Mouse (Mus musculus) limb, embryonic 15.5 days (tissue): Measurements from ENCODE around the gene Olig1. TPM values are rescaled to one million over a fixed set of nuclear protein-coding genes. Genes with fewer than 3 reads are reported as not detected.

Experiments
- ATAC-seq: fragments of 200-750 bp; cut with Nextera tagmentation; 2 replicates; pipeline ENCODE4 v1.8.0; 2017; ENCODE audit warnings: low read depth, moderate TSS enrichment; ENCODE audit not compliant: insufficient number of reproducible peaks, low FRiP score, low TSS enrichment
- H3K27ac ChIP-seq: fragments of 300-500 bp; sonication (generic); 2 replicates; pipeline ENCODE4 v1.5.1; 2015; ENCODE audit warnings: moderate library complexity, mild to moderate bottlenecking, inconsistent platforms
- H3K27me3 ChIP-seq: fragments of 300-500 bp; sonication (generic); 2 replicates; pipeline ENCODE4 v1.6.1; 2015; ENCODE audit warnings: inconsistent platforms
- H3K36me3 ChIP-seq: fragments of 300-500 bp; sonication (generic); 2 replicates; pipeline ENCODE4 v1.6.1; 2015; ENCODE audit warnings: inconsistent platforms
- H3K4me1 ChIP-seq: fragments of 300-500 bp; sonication (generic); 2 replicates; pipeline ENCODE4 v1.6.1; 2015; ENCODE audit warnings: inconsistent platforms
- H3K4me2 ChIP-seq: fragments of 300-500 bp; sonication (generic); 2 replicates; pipeline ENCODE4 v1.6.1; 2015; ENCODE audit warnings: mild to moderate bottlenecking, inconsistent platforms
- H3K4me3 ChIP-seq: fragments of 300-500 bp; sonication (generic); 2 replicates; pipeline ENCODE4 v1.5.1; 2015; ENCODE audit warnings: mild to moderate bottlenecking, inconsistent platforms
- H3K9ac ChIP-seq: fragments of 300-500 bp; sonication (generic); 2 replicates; pipeline ENCODE4 v1.6.1; 2015; ENCODE audit warnings: inconsistent platforms
- H3K9me3 ChIP-seq: fragments of 300-500 bp; sonication (generic); 2 replicates; pipeline ENCODE4 v1.6.1; 2016; ENCODE audit warnings: inconsistent platforms
- WGBS: fragments of 180-500 bp; shearing (Covaris S2); methylation state at CpG from one replicate; pipeline ENCODE4 v1.1.7; 2015; 5-methylcytosine and 5-hydroxymethylcytosine counted together
- polyA plus RNA-seq: library from polyadenylated mRNA; unstranded; fragments of >200 nt; fragmentation: Nextera tagmentation; extraction: Ambion mirVana; gene quantifications from 2 replicates; pipeline ENCODE4 v1.2.1, GENCODE M21; 2015

Gene Olig1
- polyA plus RNA-seq, result 0.10 and 0.22 TPM in 2 replicates

DNA sequence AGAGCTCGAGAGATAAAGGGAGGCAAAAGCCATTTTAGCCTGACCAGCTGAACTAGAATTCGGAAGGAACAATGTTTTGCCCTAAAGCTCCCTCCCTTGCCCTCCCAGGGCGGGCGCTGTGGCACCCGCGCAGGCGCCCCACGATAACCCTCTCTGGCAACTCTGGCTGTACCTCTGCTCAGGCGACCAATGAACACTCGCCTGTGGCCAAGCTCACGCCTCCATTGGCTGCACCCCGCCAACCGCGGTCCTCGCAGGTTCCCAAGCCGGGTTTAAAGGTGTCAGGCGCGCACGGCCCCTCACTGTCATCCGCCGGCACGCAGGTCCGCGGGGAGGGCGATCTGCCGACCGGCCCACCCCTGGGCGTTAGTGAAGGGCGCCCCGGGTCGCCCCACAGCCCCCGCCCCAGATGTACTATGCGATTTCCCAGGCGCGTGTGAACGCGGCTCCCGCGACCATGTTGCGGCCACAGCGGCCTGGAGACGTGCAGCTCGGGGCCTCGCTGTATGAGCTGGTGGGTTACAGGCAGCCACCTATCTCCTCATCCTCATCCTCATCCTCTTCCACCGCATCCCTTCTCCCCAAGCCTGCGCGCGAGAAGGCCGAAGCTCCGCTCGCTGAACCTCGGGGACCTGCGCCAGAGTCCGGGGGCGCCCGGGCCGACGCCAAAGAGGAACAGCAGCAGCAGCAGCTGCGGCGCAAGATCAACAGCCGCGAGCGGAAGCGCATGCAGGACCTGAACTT is at the start of gene Olig1:
Olig1 (plus strand) TSS at position 305 of the 744 bp plus-strand sequence.
- peaks cover 24% of the 10 kb centered on the region for H3K4me1 ChIP-seq
- peaks cover 94% of the 10 kb centered on the region for H3K27me3 ChIP-seq
- no peaks in the 10 kb centered on the region for H3K36me3 ChIP-seq
- H3K4me3 ChIP-seq, result peak within 1 kb of the TSS; percentile 38
- H3K9ac ChIP-seq, result no peak within 1 kb of the TSS
- peak within 1 kb of the TSS; percentile 66 for H3K4me2 ChIP-seq
- no peaks in the 10 kb centered on the region for H3K9me3 ChIP-seq
- 2% methylated on average over 64 of the region's 64 CpGs for WGBS
- no peak within 1 kb of the TSS for H3K27ac ChIP-seq
- 0 out of 2 replicates have a peak, but pooled peaks have one; percentile 54 for ATAC-seq

DNA sequence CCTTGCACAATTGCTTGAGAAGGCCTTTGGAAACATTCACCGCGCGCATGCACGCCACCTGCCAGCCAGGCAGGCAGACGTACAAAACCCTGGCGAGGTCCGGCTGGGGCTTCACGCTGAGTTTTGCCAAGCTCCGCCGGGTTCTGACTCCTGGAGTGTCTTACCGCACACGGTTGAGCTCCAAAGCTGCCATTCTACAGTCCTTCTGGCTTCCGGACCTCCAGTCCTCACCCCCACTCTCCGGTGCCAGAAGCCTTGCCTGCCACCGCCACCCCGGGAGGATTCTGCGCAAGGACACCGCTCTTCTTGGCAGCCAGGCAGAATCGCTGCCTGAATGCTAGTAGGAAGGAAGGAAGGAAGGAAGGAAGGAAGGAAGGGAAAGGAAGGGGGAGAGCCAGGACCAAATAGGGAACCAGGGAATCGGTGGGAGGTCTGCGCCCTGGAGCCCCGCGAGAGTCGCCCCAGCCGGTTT is 47.4 kb upstream of the Olig1 start:
- no peak overlapping the region for H3K9ac ChIP-seq
- H3K36me3 ChIP-seq, result no peaks in the 10 kb centered on the region
- peaks cover 99% of the 10 kb centered on the region for H3K27me3 ChIP-seq
- H3K4me3 ChIP-seq, result peak overlapping the region; percentile 14; the same call in 1 of the 2 replicates
- peak overlapping the region; percentile 29 for H3K4me2 ChIP-seq
- H3K27ac ChIP-seq, result no peak overlapping the region
- ATAC-seq, result no peak
- under 1% methylated on average over 25 of the region's 25 CpGs for WGBS
- peaks cover 3% of the 10 kb centered on the region; the same call in 1 of the 2 replicates for H3K9me3 ChIP-seq
- H3K4me1 ChIP-seq, result peaks cover 51% of the 10 kb centered on the region

DNA sequence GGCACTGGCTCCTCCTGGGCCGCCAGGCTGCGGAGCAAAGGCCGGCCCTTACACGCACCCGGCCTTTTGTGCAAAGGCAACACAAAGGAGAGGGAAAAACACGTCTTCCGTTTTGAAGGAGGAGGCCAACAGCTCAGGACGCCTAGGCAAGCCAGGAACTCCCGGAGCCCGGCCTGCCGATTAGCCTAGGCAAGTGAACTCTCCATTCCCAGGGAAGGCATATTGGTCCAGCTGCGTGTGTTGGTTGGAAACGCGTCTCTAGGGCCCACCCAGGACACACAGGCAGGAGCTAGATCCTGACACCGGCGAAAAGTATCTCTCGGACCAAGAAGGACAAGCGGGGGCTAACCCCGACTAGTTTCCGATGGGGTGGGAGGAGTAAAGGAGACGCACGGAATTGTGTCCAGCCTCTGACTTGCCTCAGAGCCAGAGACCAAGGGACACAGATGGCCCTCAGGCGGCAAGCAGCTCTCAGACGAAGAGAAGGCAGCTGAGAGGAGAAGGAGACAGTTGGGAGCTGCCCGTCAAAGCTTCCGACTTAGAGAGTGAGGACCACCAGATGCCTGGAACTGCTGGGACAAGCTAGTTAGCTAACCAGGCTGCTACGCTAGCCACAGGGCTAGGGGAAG is 46.8 kb upstream of the Olig1 start:
- H3K4me2 ChIP-seq, result peak overlapping the region; percentile 29
- H3K9me3 ChIP-seq, result peaks cover 3% of the 10 kb centered on the region; the same call in 1 of the 2 replicates
- WGBS, result under 1% methylated on average over 27 of the region's 27 CpGs
- H3K4me3 ChIP-seq, result peak overlapping the region; percentile 14; the same call in 1 of the 2 replicates
- peaks cover 99% of the 10 kb centered on the region for H3K27me3 ChIP-seq
- H3K27ac ChIP-seq, result no peak overlapping the region
- no peak for ATAC-seq
- H3K36me3 ChIP-seq, result no peaks in the 10 kb centered on the region
- no peak overlapping the region for H3K9ac ChIP-seq
- H3K4me1 ChIP-seq, result peaks cover 52% of the 10 kb centered on the region

DNA sequence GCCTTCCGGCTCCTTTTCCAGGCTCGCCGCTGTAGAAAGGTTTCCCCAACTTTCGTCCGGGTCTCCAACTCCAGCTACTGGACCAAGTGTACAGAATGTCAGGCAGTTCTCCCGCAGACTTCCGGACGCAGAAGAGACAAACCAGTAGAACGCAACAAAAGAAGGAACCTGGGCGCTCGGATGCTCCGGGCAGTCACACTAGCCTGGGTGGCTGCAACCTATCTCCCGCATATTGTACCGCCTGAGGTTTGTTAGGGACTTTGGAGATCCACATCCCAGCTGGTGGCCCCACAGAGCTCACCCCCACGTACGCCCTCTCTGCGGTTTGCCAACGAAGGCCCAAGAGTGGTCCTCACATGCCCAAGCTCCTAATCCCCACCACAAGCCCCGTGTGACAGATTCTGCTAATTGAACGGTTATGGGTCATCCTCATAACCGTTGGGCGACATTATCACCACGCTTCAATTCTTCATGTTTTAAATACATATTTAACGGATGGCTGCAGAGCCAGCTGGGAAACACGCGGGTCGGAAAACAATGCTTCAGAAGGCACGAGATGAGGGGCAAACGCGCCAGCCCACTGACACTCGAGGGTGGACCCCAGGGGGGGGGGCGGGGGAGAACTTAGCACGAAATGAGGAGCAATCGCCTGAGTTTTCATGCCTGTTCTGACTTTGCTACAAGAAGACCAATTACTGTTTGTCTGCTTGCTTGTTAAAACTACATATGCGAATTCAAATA is 46.1 kb upstream of the Olig1 start:
- Histone ChIP-seq H3K27me3 (peaks cover 100% of the 10 kb centered on the region), H3K4me3 (no peak overlapping the region), H3K9me3 (no peaks in the 10 kb centered on the region), H3K4me2 (no peak overlapping the region), H3K27ac (no peak overlapping the region), H3K36me3 (no peaks in the 10 kb centered on the region), H3K9ac (no peak overlapping the region), H3K4me1 (peaks cover 54% of the 10 kb centered on the region)
- WGBS, result 1% methylated on average over 35 of the region's 35 CpGs
- no peak for ATAC-seq

DNA sequence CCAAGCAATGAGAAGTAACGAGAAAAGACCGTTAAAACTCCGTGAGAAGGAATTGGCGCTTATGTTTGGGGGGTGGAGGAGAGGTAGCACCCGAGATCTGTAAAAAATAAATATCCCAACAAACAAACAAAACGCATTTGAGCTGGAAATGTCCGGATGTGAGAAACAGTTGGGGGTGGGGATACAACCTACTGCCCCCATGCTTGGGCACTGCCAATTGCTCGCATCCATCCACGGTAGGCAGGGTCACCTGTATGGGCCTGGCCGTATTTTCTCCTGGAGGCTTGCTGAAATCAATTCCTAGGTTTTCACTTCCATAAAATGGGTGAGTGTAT is 45.5 kb upstream of the Olig1 start:
- Histone ChIP-seq H3K36me3 (no peaks in the 10 kb centered on the region), H3K9me3 (no peaks in the 10 kb centered on the region), H3K27ac (no peak overlapping the region), H3K4me3 (no peak overlapping the region), H3K4me2 (no peak overlapping the region), H3K27me3 (peaks cover 100% of the 10 kb centered on the region), H3K9ac (no peak overlapping the region), H3K4me1 (peaks cover 54% of the 10 kb centered on the region)
- no peak for ATAC-seq
- 6% methylated on average over 10 of the region's 10 CpGs for WGBS

DNA sequence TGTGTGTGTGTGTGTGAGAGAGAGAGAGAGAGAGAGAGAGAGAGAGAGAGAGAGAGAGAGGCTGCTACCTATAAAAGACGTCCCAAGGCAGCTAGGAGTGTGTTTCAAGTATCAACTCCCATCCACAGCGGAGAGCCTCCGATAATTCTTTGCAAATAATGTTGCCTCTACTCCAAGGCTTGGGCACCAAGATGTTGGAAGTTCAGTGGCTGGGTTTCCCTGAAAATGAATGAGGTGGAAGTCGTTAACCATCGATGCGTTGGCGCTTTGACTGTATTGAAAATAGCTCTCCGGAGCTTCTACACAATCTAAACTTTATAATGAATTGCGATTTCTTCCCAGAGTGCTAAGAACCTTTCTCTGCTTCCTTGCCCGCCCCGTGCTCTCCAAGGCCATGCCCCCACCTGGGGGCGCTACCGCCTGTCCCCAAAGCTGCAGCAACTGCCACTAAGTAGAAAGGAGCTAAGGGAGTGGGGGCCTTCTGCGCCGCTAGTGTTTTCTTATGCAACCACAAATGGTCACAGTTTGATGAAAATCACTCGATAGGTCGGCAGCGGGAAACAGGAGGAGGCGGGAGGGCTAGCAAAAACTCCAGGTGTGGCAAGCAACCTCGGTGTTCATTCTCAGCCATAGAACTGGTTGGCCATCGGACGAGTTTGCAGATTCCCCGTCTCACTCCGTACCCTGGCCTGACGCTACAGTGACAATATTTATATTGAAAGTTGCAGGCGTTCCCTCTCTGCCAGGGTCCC is 44.9 kb upstream of the Olig1 start:
- WGBS, result 2% methylated on average over 26 of the region's 26 CpGs
- H3K36me3 ChIP-seq, result no peaks in the 10 kb centered on the region

DNA sequence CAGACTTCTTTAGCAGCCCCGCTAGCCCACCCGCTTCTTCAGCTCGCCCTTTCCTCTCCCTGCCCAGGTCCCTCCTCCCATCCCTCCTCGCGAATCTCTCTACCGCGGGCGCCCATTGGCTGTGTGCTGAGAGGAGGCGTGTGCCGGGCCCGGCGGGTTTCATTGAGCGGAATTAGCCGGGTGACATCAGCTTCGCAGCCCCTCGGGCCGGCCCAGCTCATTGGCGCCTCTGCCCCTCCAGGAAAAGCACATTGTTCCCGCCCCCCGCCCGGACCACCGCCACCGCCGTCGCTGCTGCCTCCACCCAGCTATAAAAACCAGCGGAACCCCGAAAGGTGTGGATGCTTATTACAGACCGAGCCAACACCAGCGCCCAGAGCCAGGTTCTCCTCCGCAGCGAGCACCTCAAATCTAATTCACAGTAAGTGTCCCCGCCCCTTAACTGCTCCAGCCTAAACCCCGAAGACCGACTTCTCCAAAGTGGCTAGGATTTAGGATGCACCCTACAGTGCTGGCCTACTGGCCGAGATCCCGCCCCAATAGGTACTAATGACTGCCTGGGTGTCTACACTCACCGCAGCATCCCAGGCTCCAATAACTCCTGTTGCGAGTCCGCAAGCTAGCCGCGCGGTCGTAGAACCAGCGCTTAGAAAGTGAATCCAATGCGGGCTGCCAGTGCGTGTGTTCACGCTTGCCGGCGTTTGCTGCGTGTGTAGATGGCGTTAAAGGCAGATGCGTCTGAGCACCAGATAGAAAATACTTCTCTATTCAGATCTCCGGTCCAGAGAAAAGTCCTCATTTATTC is 44.1 kb upstream of the Olig1 start, which contains the start of gene Olig2:
Olig2 (plus strand) TSS at position 225 of the 805 bp plus-strand sequence.
- WGBS, result under 1% methylated on average over 53 of the region's 53 CpGs
- H3K9me3 ChIP-seq, result no peaks in the 10 kb centered on the region
- no peak within 1 kb of the TSS for H3K27ac ChIP-seq
- peak within 1 kb of the TSS; percentile 34 for H3K4me3 ChIP-seq
- peaks cover 99% of the 10 kb centered on the region for H3K27me3 ChIP-seq
- no peaks in the 10 kb centered on the region for H3K36me3 ChIP-seq
- no peak within 1 kb of the TSS for H3K9ac ChIP-seq
- peak within 1 kb of the TSS; percentile 54 for H3K4me2 ChIP-seq
- ATAC-seq, result no peak
- peaks cover 49% of the 10 kb centered on the region for H3K4me1 ChIP-seq

More for the DNA sequence above, 44.9 kb upstream of the Olig1 start:
- H3K4me1 ChIP-seq, result peaks cover 54% of the 10 kb centered on the region
- ATAC-seq, result no peak
- no peak overlapping the region for H3K9ac ChIP-seq
- H3K27me3 ChIP-seq, result peaks cover 100% of the 10 kb centered on the region
- no peaks in the 10 kb centered on the region for H3K9me3 ChIP-seq
- H3K27ac ChIP-seq, result no peak overlapping the region
- H3K4me2 ChIP-seq, result peak overlapping the region; percentile 54
- peak overlapping the region; percentile 34 for H3K4me3 ChIP-seq

DNA sequence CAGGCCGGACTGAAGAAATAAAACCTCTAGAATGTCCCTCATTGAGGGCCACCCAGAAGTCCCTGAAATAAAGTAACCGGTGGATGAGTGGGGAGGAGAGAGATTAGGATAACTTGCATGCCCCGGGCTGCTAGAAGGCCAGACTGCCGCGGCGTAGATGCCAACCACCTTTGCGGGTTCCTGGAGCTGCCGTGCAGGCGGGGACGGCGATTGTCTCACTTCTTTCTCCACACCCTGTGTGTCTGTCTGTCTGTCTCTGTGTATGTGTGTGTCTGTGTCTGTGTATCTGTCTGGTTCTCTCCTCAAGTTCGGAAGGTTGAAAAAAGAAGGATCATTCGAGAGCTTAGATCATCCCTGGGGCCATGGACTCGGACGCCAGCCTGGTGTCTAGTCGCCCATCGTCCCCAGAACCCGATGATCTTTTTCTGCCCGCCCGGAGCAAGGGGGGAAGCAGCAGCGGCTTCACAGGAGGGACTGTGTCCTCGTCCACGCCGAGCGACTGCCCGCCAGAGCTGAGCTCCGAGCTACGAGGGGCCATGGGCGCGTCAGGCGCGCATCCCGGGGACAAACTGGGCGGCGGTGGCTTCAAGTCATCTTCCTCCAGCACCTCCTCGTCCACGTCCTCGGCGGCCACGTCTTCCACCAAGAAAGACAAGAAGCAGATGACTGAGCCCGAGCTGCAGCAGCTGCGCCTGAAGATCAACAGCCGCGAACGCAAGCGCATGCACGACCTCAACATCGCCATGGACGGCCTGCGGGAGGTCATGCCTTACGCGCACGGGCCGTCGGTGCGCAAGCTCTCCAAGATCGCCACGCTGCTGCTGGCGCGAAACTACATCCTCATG is 43.3 kb upstream of the Olig1 start:
- H3K27me3 ChIP-seq, result peaks cover 99% of the 10 kb centered on the region
- peak overlapping the region; percentile 32 for H3K4me2 ChIP-seq

DNA sequence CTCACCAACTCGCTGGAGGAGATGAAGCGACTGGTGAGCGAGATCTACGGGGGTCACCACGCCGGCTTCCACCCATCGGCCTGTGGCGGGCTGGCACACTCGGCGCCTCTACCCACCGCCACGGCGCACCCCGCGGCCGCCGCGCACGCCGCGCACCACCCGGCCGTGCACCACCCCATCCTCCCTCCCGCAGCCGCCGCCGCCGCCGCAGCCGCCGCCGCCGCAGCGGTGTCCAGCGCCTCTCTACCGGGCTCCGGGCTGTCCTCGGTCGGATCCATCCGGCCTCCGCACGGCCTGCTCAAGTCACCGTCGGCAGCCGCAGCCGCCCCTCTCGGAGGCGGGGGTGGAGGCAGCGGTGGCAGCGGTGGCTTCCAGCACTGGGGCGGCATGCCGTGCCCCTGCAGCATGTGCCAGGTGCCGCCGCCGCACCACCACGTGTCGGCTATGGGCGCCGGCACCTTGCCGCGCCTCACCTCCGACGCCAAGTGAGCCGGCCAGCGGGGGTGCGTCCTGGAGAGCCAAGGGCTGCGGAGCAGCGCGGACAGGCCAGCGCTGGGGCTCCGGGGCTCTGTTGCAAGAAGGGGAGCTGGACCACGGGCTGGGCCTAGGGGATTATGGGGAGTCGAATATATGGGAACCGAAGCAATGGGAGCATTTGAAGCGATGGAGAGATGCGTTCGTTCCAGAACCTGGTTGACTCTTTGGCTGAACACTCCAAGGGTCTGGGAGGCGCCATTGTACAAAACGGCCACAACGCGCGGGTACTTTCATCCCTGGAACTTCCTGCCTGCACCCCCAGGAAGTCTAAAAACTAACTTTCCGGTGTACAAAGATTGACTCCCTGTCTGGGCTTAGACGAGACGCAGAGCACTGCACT is 42.5 kb upstream of the Olig1 start:
- no peaks in the 10 kb centered on the region for H3K36me3 ChIP-seq
- no peak overlapping the region for H3K9ac ChIP-seq
- 1% methylated on average over 81 of the region's 85 CpGs for WGBS
- H3K4me1 ChIP-seq, result peaks cover 47% of the 10 kb centered on the region
- peak overlapping the region; percentile 22 for H3K4me3 ChIP-seq
- no peak for ATAC-seq
- no peak overlapping the region for H3K27ac ChIP-seq
- H3K27me3 ChIP-seq, result peaks cover 99% of the 10 kb centered on the region
- H3K4me2 ChIP-seq, result peak overlapping the region; percentile 32
- no peaks in the 10 kb centered on the region for H3K9me3 ChIP-seq

More for the DNA sequence above, 43.3 kb upstream of the Olig1 start:
- Histone ChIP-seq H3K27ac (no peak overlapping the region), H3K9me3 (no peaks in the 10 kb centered on the region), H3K9ac (no peak overlapping the region), H3K4me1 (peaks cover 46% of the 10 kb centered on the region), H3K4me3 (peak overlapping the region; percentile 22), H3K36me3 (no peaks in the 10 kb centered on the region)
- 1% methylated on average over 60 of the region's 60 CpGs for WGBS
- no peak for ATAC-seq
